Mouse (Mus musculus) embryonic fibroblast, embryonic 13.5 days (primary cell): ENCODE data around the gene Lrrc30. TPM values are rescaled to one million over a fixed set of nuclear protein-coding genes. Genes with fewer than 3 reads are reported as not detected.
A peak's percentile ranks its signal among the peaks of the same experiment; 100 is the strongest.

Experiments used
- H3K27ac ChIP-seq: 2 replicates; pipeline ENCODE4 v1.5.1; 2012; ENCODE audit warnings: low read length, control low read depth, inconsistent platforms; ENCODE audit not compliant: insufficient read depth
- H3K4me1 ChIP-seq: 2 replicates; pipeline ENCODE4 v1.6.1; 2011; ENCODE audit warnings: low read length; ENCODE audit not compliant: control insufficient read depth, insufficient read depth
- H3K4me3 ChIP-seq: 2 replicates; pipeline ENCODE4 v1.5.1; 2011; ENCODE audit warnings: mild to moderate bottlenecking, control low read depth, low read length; ENCODE audit not compliant: insufficient read depth
- CTCF ChIP-seq: IDR thresholded peaks from 2 replicates; pipeline ENCODE4 v1.5.1; 2011; ENCODE audit warnings: mild to moderate bottlenecking, control low read depth, low read length, moderate library complexity, borderline replicate concordance; ENCODE audit not compliant: insufficient read depth
- POLR2A ChIP-seq: IDR thresholded peaks from 2 replicates; pipeline ENCODE4 v1.6.1; 2011; ENCODE audit warnings: low read depth, mild to moderate bottlenecking, control low read depth, low read length, moderate library complexity
- polyA plus RNA-seq: library from polyadenylated mRNA; stranded (reverse); fragments of >200 nt; gene quantifications from 2 replicates; pipeline ENCODE4 v1.2.4, GENCODE M21; 2011; ENCODE audit warnings: low read depth; ENCODE audit not compliant: missing spikeins, insufficient read length

The Lrrc30 gene
- polyA plus RNA-seq: not detected in 2 replicates

GRCm38 (mm10) chr17:67632676-67633339 lies at the start of gene Lrrc30:
Gene Lrrc30 (minus strand): TSS chr17:67632723.
- no peak for TF ChIP-seq CTCF
- TF ChIP-seq POLR2A: no peak
- Histone ChIP-seq H3K4me1 (no peaks in the 10 kb centered on the region), H3K27ac (no peak within 1 kb of the TSS), H3K4me3 (no peak within 1 kb of the TSS)

- H3K4me3 ChIP-seq: no peak overlapping the region
- TF ChIP-seq CTCF (no peak), POLR2A (no peak)
- H3K4me1 ChIP-seq: no peaks in the 10 kb centered on the region; the same call in 1 of the 2 replicates
- H3K27ac ChIP-seq: no peak overlapping the region
Measured at GRCm38 (mm10) chr17:67681084-67681483, 48.6 kb upstream of the Lrrc30 start.

DNA sequence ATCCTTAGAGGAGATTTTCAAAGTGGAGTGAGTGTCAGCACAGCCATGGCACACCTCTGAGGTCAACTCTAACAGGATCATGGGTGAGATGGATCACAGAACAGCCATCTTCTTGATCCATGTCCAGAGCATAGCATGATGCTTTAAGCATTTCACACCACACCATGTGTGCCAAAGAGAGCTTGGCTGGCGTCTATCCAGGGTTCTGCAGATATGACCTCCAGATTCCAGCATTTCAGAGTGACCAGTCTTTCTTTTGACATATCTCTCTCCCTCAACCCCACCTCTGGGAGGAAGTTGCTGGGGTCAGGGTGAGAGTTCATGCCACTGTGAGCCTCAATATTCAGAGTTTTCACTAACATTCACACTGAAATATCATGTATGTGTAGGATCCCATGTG lies 46.1 kb upstream of the Lrrc30 start:
- no peak overlapping the region for H3K27ac ChIP-seq
- no peak overlapping the region for H3K4me3 ChIP-seq
- TF ChIP-seq POLR2A: no peak
- no peak for TF ChIP-seq CTCF
- no peaks in the 10 kb centered on the region; the same call in 1 of the 2 replicates for H3K4me1 ChIP-seq

GRCm38 (mm10) chr17:67667981-67668380 lies 35.5 kb upstream of the Lrrc30 start:
- H3K27ac ChIP-seq: no peak overlapping the region
- TF ChIP-seq CTCF: peak; percentile 82; the same call in 1 of the 2 replicates
- no peak for TF ChIP-seq POLR2A
- H3K4me3 ChIP-seq: no peak overlapping the region
- no peaks in the 10 kb centered on the region for H3K4me1 ChIP-seq

- Histone ChIP-seq H3K4me1 (no peaks in the 10 kb centered on the region), H3K4me3 (no peak overlapping the region), H3K27ac (no peak overlapping the region)
- no peak for TF ChIP-seq CTCF
- no peak for TF ChIP-seq POLR2A
Measured at GRCm38 (mm10) chr17:67666981-67667380, 34.5 kb upstream of the Lrrc30 start.

GRCm38 (mm10) chr17:67664299-67664698 lies 31.8 kb upstream of the Lrrc30 start:
- no peak overlapping the region for H3K27ac ChIP-seq
- no peak for TF ChIP-seq CTCF
- no peak for TF ChIP-seq POLR2A
- no peaks in the 10 kb centered on the region for H3K4me1 ChIP-seq
- no peak overlapping the region for H3K4me3 ChIP-seq

DNA sequence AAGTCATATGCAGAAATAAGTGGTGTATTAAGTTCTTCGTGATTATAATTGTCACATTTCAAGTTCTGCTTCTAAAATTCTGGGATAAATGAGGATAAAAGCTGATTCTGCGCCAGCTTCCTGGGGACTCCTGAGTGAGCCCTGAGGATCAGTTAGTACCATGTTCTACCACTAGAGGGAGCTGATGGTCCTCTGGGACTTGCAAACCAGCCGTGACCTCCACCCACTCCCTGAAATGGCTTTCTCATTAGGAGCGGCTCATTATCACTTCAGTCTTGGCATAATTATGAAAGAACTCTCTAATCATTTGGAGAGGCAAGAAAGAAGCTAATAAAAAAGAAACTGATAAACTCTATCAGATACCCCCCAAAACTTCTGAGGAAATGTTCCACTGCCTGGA lies 19.0 kb upstream of the Lrrc30 start:
- H3K27ac ChIP-seq: no peak overlapping the region
- no peak overlapping the region for H3K4me3 ChIP-seq
- TF ChIP-seq CTCF (peak; percentile 65; the same call in 1 of the 2 replicates), POLR2A (no peak)
- H3K4me1 ChIP-seq: no peaks in the 10 kb centered on the region

DNA sequence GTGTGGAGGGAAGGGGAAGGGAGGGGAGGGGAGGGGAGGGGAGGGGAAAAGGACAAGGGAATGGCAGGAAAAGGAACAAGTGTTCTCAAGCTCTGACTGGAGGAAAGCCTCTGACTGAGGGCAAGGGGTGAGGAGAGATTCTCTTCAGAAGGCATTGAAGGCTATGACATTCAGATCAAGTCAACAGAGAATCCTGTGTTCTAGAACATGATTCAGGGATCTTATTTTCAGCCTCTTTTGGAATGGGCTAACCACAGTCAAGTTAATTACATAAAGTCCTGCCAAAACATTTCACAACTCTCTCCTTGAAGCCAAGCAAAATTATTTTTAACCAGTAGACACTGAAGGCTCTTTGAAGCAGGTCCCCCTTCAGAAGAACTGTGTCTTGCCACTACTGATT lies 9.1 kb upstream of the Lrrc30 start:
- Histone ChIP-seq H3K4me1 (no peaks in the 10 kb centered on the region; the same call in 1 of the 2 replicates), H3K4me3 (no peak overlapping the region), H3K27ac (no peak overlapping the region)
- TF ChIP-seq CTCF: no peak
- no peak for TF ChIP-seq POLR2A

DNA sequence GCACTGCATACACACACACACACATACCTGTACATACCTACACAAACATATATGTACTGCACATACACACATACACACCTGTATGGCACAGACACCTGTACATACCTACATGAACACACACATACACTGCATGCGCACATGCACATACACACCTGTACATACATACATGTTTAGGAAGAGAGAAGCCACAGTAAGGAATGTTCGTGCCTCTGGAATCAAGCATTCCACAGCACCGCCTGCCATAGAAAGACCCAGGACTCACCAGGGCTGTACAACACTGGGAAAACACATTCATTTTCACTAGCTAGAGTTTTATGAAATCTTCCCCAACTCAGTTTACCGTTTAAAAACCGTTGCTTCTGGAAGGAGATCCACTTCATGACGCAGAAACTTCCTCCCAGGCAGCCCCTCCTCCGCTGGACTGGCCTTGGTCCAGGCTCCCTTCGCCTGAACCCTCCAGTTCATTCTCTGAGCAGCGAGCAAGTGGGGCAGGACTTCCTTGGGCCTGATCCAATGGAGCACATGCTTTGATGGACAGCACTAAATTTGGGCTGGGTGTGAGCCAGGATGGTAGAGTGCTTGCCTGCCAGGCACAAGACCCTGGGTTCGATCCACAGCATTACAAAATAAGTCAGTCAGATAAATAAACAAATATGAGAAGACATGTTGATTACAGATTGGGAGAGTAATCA lies 5.7 kb upstream of the Lrrc30 start:
- TF ChIP-seq POLR2A: no peak
- no peak overlapping the region for H3K27ac ChIP-seq
- H3K4me1 ChIP-seq: no peaks in the 10 kb centered on the region; the same call in 1 of the 2 replicates
- H3K4me3 ChIP-seq: no peak overlapping the region

- TF ChIP-seq POLR2A: no peak
- no peak for TF ChIP-seq CTCF
- Histone ChIP-seq H3K4me3 (no peak overlapping the region), H3K27ac (no peak overlapping the region), H3K4me1 (no peaks in the 10 kb centered on the region; the same call in 1 of the 2 replicates)
Measured at GRCm38 (mm10) chr17:67636951-67637350, 4.4 kb upstream of the Lrrc30 start.

GRCm38 (mm10) chr17:67636304-67636703 lies 3.8 kb upstream of the Lrrc30 start:
- Histone ChIP-seq H3K4me1 (no peaks in the 10 kb centered on the region; the same call in 1 of the 2 replicates), H3K4me3 (no peak overlapping the region), H3K27ac (no peak overlapping the region)
- TF ChIP-seq CTCF (no peak), POLR2A (no peak)
